Mouse (Mus musculus) intestine, embryonic 14.5 days (tissue): ENCODE results near the gene Sphk2. TPM values are rescaled to one million over a fixed set of nuclear protein-coding genes. Genes with fewer than 3 reads are reported as not detected.
A peak's percentile ranks its signal among the peaks of the same experiment; 100 is the strongest.

ENCODE experiments used
- ATAC-seq: fragments of 200-750 bp; cut with Nextera tagmentation; replicated peaks from 2 replicates; pipeline ENCODE4 v1.8.0; 2017; ENCODE audit warnings: low read depth, moderate number of reproducible peaks, moderate TSS enrichment, moderate library complexity; ENCODE audit not compliant: low FRiP score, low TSS enrichment
- DNase-seq: peaks from one replicate; pipeline ENCODE4 v3.0.0-alpha.2; 2018; ENCODE audit warnings: low spot score
- H3K27ac ChIP-seq: fragments of 300-500 bp; sonication (generic); 2 replicates; pipeline ENCODE4 v1.5.1; 2014; ENCODE audit warnings: low read depth, mild to moderate bottlenecking, control low read depth
- H3K27me3 ChIP-seq: fragments of 300-500 bp; sonication (generic); replicated peaks from 2 replicates; pipeline ENCODE4 v1.6.1; 2014; ENCODE audit warnings: low read length, control low read depth; ENCODE audit not compliant: control insufficient read depth, insufficient read depth
- H3K36me3 ChIP-seq: fragments of 300-500 bp; sonication (generic); 2 replicates; pipeline ENCODE4 v1.6.1; 2014; ENCODE audit warnings: low read length, control low read depth; ENCODE audit not compliant: control insufficient read depth, insufficient read depth
- H3K4me1 ChIP-seq: fragments of 300-500 bp; sonication (generic); replicated peaks from 2 replicates; pipeline ENCODE4 v1.6.1; 2014; ENCODE audit warnings: low read length, control low read depth, mixed read lengths; ENCODE audit not compliant: control insufficient read depth, insufficient read depth
- H3K4me2 ChIP-seq: fragments of 300-500 bp; sonication (generic); 2 replicates; pipeline ENCODE4 v1.6.1; 2014; ENCODE audit warnings: low read length
- H3K4me3 ChIP-seq: fragments of 300-500 bp; sonication (generic); 2 replicates; pipeline ENCODE4 v1.5.1; 2014; ENCODE audit warnings: low read depth, low read length, control low read depth, mixed read lengths
- H3K9ac ChIP-seq: fragments of 300-500 bp; sonication (generic); 2 replicates; pipeline ENCODE4 v1.6.1; 2014; ENCODE audit warnings: mild to moderate bottlenecking, low read length
- H3K9me3 ChIP-seq: fragments of 300-500 bp; sonication (generic); 2 replicates; pipeline ENCODE4 v1.6.1; 2016; ENCODE audit warnings: low read length, control low read depth; ENCODE audit not compliant: control insufficient read depth
- WGBS: fragments of 180-500 bp; shearing (Covaris S2); extraction: QIAGEN DNeasy Blood & Tissue Kit; methylation state at CpG from one replicate; pipeline ENCODE4 v1.1.7; 2014; 5-methylcytosine and 5-hydroxymethylcytosine counted together
- polyA plus RNA-seq: library from polyadenylated mRNA; unstranded; fragments of >200 nt; fragmentation: Nextera tagmentation; extraction: Ambion mirVana; gene quantifications from 2 replicates; pipeline ENCODE4 v1.2.1, GENCODE M21; 2014

Sphk2 gene
- polyA plus RNA-seq, 1 experiment from 2014 or later, result 28.1 TPM

GRCm38 (mm10) chr7:45733477-45733876, 15.7 kb upstream of the Sphk2 start:
- H3K27ac ChIP-seq, result no peak overlapping the region
- WGBS, result 72% methylated on average over 5 of the region's 5 CpGs
- peaks cover 12% of the 10 kb centered on the region for H3K4me1 ChIP-seq
- no peaks in the 10 kb centered on the region for H3K9me3 ChIP-seq
- ATAC-seq (no peak), DNase-seq (no peak)
- H3K4me2 ChIP-seq, result no peak overlapping the region
- peaks cover 5% of the 10 kb centered on the region for H3K36me3 ChIP-seq
- H3K9ac ChIP-seq, result no peak overlapping the region
- H3K4me3 ChIP-seq, result no peak overlapping the region
- H3K27me3 ChIP-seq, result no peaks in the 10 kb centered on the region

GRCm38 (mm10) chr7:45730727-45731431, 13.1 kb upstream of the Sphk2 start:
- Histone ChIP-seq H3K4me3 (no peak overlapping the region), H3K4me1 (peaks cover 12% of the 10 kb centered on the region), H3K27ac (peak overlapping the region; percentile 59; the same call in 1 of the 2 replicates), H3K4me2 (no peak overlapping the region), H3K27me3 (no peaks in the 10 kb centered on the region), H3K36me3 (peaks cover 10% of the 10 kb centered on the region), H3K9me3 (no peaks in the 10 kb centered on the region), H3K9ac (no peak overlapping the region)
- ATAC-seq (0 out of 2 replicates have a peak, but pooled peaks have one; percentile 12), DNase-seq (peak; percentile 87)
- 16% methylated on average over 16 of the region's 16 CpGs for WGBS

GRCm38 (mm10) chr7:45727625-45728024, 9.8 kb upstream of the Sphk2 start:
- no peaks in the 10 kb centered on the region for H3K27me3 ChIP-seq
- peak overlapping the region; percentile 64 for H3K27ac ChIP-seq
- WGBS, result 47% methylated on average over 3 of the region's 3 CpGs
- no peak overlapping the region for H3K4me3 ChIP-seq
- peak overlapping the region; percentile 13; the same call in 1 of the 2 replicates for H3K4me2 ChIP-seq
- H3K4me1 ChIP-seq, result peaks cover 12% of the 10 kb centered on the region
- no peak overlapping the region for H3K9ac ChIP-seq
- H3K36me3 ChIP-seq, result peaks cover 43% of the 10 kb centered on the region
- ATAC-seq (peak; percentile 21; the same call in 1 of the 2 replicates), DNase-seq (no peak)
- no peaks in the 10 kb centered on the region for H3K9me3 ChIP-seq

GRCm38 (mm10) chr7:45726419-45726818, 8.6 kb upstream of the Sphk2 start:
- Histone ChIP-seq H3K9ac (no peak overlapping the region), H3K36me3 (peaks cover 55% of the 10 kb centered on the region), H3K4me1 (peaks cover 12% of the 10 kb centered on the region), H3K4me2 (no peak overlapping the region), H3K27ac (no peak overlapping the region), H3K27me3 (no peaks in the 10 kb centered on the region), H3K9me3 (no peaks in the 10 kb centered on the region), H3K4me3 (no peak overlapping the region)
- no peak for DNase-seq
- WGBS, result 94% methylated on average over 10 of the region's 10 CpGs
- no peak for ATAC-seq

- H3K4me1 ChIP-seq, result peaks cover 8% of the 10 kb centered on the region
- H3K27ac ChIP-seq, result no peak within 1 kb of the TSS
- DNase-seq (no peak), ATAC-seq (no peak)
- H3K9me3 ChIP-seq, result no peaks in the 10 kb centered on the region
- no peaks in the 10 kb centered on the region for H3K27me3 ChIP-seq
- peaks cover 61% of the 10 kb centered on the region for H3K36me3 ChIP-seq
- H3K4me3 ChIP-seq, result no peak within 1 kb of the TSS
- WGBS, result 94% methylated on average over 11 of the region's 11 CpGs
- no peak within 1 kb of the TSS for H3K9ac ChIP-seq
- H3K4me2 ChIP-seq, result no peak within 1 kb of the TSS
These were observed 7.9 kb upstream of the Sphk2 start, which contains the start of gene Spaca4 for GRCm38 (mm10) chr7:45725713-45726112. Spaca4 (minus strand) TSS chr7:45725813.

GRCm38 (mm10) chr7:45725151-45725550, 7.3 kb upstream of the Sphk2 start:
- 91% methylated on average over 9 of the region's 9 CpGs for WGBS
- H3K9ac ChIP-seq, result no peak overlapping the region
- DNase-seq, result no peak

GRCm38 (mm10) chr7:45723781-45724180, 6.0 kb upstream of the Sphk2 start:
- Histone ChIP-seq H3K36me3 (peaks cover 78% of the 10 kb centered on the region), H3K9ac (no peak overlapping the region), H3K9me3 (no peaks in the 10 kb centered on the region), H3K4me2 (no peak overlapping the region), H3K27ac (no peak overlapping the region), H3K4me3 (no peak overlapping the region), H3K27me3 (no peaks in the 10 kb centered on the region), H3K4me1 (peaks cover 8% of the 10 kb centered on the region; the same call in 1 of the 2 replicates)
- WGBS, result 92% methylated on average over 14 of the region's 14 CpGs
- DNase-seq (no peak), ATAC-seq (no peak)

More at GRCm38 (mm10) chr7:45725151-45725550, 7.3 kb upstream of the Sphk2 start:
- Histone ChIP-seq H3K9me3 (no peaks in the 10 kb centered on the region), H3K4me2 (no peak overlapping the region), H3K27ac (no peak overlapping the region), H3K4me3 (no peak overlapping the region), H3K27me3 (no peaks in the 10 kb centered on the region), H3K4me1 (peaks cover 2% of the 10 kb centered on the region; the same call in 1 of the 2 replicates), H3K36me3 (peaks cover 67% of the 10 kb centered on the region)
- ATAC-seq, result no peak

GRCm38 (mm10) chr7:45723301-45723700, 5.5 kb upstream of the Sphk2 start:
- H3K9me3 ChIP-seq, result no peaks in the 10 kb centered on the region
- DNase-seq, result no peak
- peaks cover 8% of the 10 kb centered on the region; the same call in 1 of the 2 replicates for H3K4me1 ChIP-seq
- peaks cover 76% of the 10 kb centered on the region for H3K36me3 ChIP-seq
- no peak overlapping the region for H3K4me2 ChIP-seq
- ATAC-seq, result no peak
- H3K27me3 ChIP-seq, result no peaks in the 10 kb centered on the region
- H3K9ac ChIP-seq, result no peak overlapping the region
- H3K4me3 ChIP-seq, result no peak overlapping the region
- H3K27ac ChIP-seq, result no peak overlapping the region
- WGBS, result 85% methylated on average over 4 of the region's 4 CpGs

- H3K27ac ChIP-seq, result no peak overlapping the region
- no peaks in the 10 kb centered on the region for H3K9me3 ChIP-seq
- DNase-seq (no peak), ATAC-seq (no peak)
- peaks cover 74% of the 10 kb centered on the region for H3K36me3 ChIP-seq
- 77% methylated on average over 13 of the region's 13 CpGs for WGBS
- no peak overlapping the region for H3K9ac ChIP-seq
- H3K4me2 ChIP-seq, result no peak overlapping the region
- no peak overlapping the region for H3K4me3 ChIP-seq
- H3K4me1 ChIP-seq, result peaks cover 8% of the 10 kb centered on the region; the same call in 1 of the 2 replicates
- H3K27me3 ChIP-seq, result no peaks in the 10 kb centered on the region
These were observed 4.5 kb upstream of the Sphk2 start for GRCm38 (mm10) chr7:45722348-45722713.
